Comparison of ENCODE assay signal across 11 mouse cellular contexts in the genomic region with DNA sequence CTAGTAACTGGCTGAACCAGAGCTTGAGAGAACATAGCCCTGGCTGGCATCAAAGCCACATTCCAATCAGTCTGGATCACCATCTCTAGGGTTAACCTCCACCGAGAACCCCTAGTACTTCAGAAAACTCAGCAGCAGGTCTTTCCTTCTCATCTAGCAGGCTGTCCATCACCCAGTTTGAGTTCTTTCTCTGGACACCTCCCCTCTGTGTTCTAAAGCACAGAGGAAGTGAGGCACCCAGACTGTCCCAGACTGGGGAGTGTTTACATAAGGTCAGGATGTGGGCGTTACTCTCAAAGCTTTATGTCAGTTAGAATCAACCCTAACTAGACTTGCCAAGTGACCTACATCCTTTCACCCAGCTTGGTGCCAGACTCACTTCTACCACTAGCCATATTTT. TPM values are rescaled to one million over a fixed set of nuclear protein-coding genes. Genes with fewer than 3 reads are reported as not detected.
DNase-seq lines count a peak whose midpoint lies in the region; ATAC-seq and TF ChIP-seq lines count a peak whose summit lies in the region.
"Had no signal": no experiment of that assay in that cellular context is flagged by ENCODE, and none has a peak within 500 bp of the region (broad histone marks: within the 10 kb centered on the region; RNA-seq: fewer than 3 reads in every experiment).

No protein-coding gene starts in this region.

- H3K4me1 ChIP-seq in kidney, postnatal 0 days (replicated peaks; ENCODE audit: insufficient read depth, low read length) = 0 out of 2 replicates have a peak, but pooled peaks cover 4% of the 10 kb centered on the region
- 0 out of 2 replicates have a peak, but pooled peaks cover 4% of the 10 kb centered on the region for H3K4me1 ChIP-seq in kidney, embryonic 14.5 days (ENCODE audit: control insufficient read depth, insufficient read depth, low read length)

- H3K27ac ChIP-seq in kidney, postnatal 0 days = no peak overlapping the region
- H3K27ac ChIP-seq in kidney, embryonic 14.5 days (ENCODE audit: low read depth, low read length) = no peak overlapping the region

- no peaks in the 10 kb centered on the region for H3K27me3 ChIP-seq in kidney, postnatal 0 days (ENCODE audit: insufficient read depth, low read length)
- H3K27me3 ChIP-seq in kidney, embryonic 14.5 days (ENCODE audit: control insufficient read depth, insufficient read depth, low read length) = no peaks in the 10 kb centered on the region
- H3K27me3 ChIP-seq: megakaryocyte, embryonic 14.5 days had no signal

- ATAC-seq in kidney, postnatal 0 days (replicated peaks; ENCODE audit: low FRiP score, low read depth) = no peak; the same call in 1 of the 2 replicates
- no peak for ATAC-seq in kidney, embryonic 14.5 days (ENCODE audit: low FRiP score, low TSS enrichment)
- ATAC-seq in granulocyte monocyte progenitor cell, adult 5-6 weeks (replicated peaks; ENCODE audit: poor library complexity, severe bottlenecking) = peak; percentile 92
- ATAC-seq in megakaryocyte, adult 5-6 weeks (ENCODE audit: poor library complexity, severe bottlenecking) = peak; percentile 81

- no peak overlapping the region for H3K9ac ChIP-seq in kidney, postnatal 0 days (ENCODE audit: low read depth, low read length)
- H3K9ac ChIP-seq in kidney, embryonic 14.5 days (ENCODE audit: low read depth, low read length) = no peak overlapping the region

- TF ChIP-seq CTCF in kidney, postnatal 0 days (IDR thresholded peaks at IDR 0.05; ENCODE audit: low read depth) = no peak

- no peaks in the 10 kb centered on the region for H3K36me3 ChIP-seq in kidney, postnatal 0 days (ENCODE audit: insufficient read depth, low read length)
- H3K36me3 ChIP-seq in kidney, embryonic 14.5 days (ENCODE audit: control insufficient read depth, insufficient read depth, low read length) = no peaks in the 10 kb centered on the region

- H3K9me3 ChIP-seq in kidney, postnatal 0 days (replicated peaks; ENCODE audit: low read length) = no peaks in the 10 kb centered on the region
- H3K9me3 ChIP-seq in kidney, embryonic 14.5 days (ENCODE audit: control insufficient read depth, low read length) = no peaks in the 10 kb centered on the region
- H3K9me3 ChIP-seq: megakaryocyte, embryonic 14.5 days had no signal

- H3K4me3 ChIP-seq in kidney, postnatal 0 days (replicated peaks; ENCODE audit: low read depth, low read length) = no peak overlapping the region
- H3K4me3 ChIP-seq in kidney, embryonic 14.5 days (ENCODE audit: low read length) = no peak overlapping the region
- H3K4me3 ChIP-seq: erythroblast, embryonic 14.5 days; megakaryocyte, embryonic 14.5 days had no signal

- 23% methylated on average over 2 of the region's 2 CpGs for WGBS in kidney, postnatal 0 days
- 32% methylated on average over 2 of the region's 2 CpGs for WGBS in kidney, embryonic 14.5 days

- peak; percentile 16 for DNase-seq in kidney, postnatal 0 days (ENCODE audit: low spot score)
- DNase-seq in thymus, postnatal 36 days = peak; percentile 56 to 61
- no peak for DNase-seq in testis, postnatal 14 days (ENCODE audit: low spot score)
- no peak for DNase-seq in left cerebral cortex, adult 11 months (ENCODE audit: low spot score)
- DNase-seq in urinary bladder, postnatal 4 days (ENCODE audit: low spot score in 2 of 2) = no peak
- DNase-seq: heart, postnatal 10 days had no signal

- H3K4me2 ChIP-seq in kidney, postnatal 0 days (ENCODE audit: low read length) = no peak overlapping the region
- no peak overlapping the region for H3K4me2 ChIP-seq in kidney, embryonic 14.5 days (replicated peaks; ENCODE audit: low read depth, low read length)

RNA-seq across cellular contexts. Expression of gene Rhoj, which starts 24.9 kb away (rescaled TPM):
- polyA plus RNA-seq in kidney, postnatal 0 days (2015; fragmentation: Nextera tagmentation; extraction: Ambion mirVana) = 51.5 and 53.9 TPM in 2 replicates
- 45.7 and 51.0 TPM in 2 replicates for polyA plus RNA-seq in kidney, embryonic 14.5 days (2014; fragmentation: Nextera tagmentation; extraction: Ambion mirVana)
- total RNA-seq in granulocyte monocyte progenitor cell, adult 5-6 weeks (2014; fragmentation: Nextera tagmentation) = 0.11 and 1.2 TPM in 2 replicates
- 2.8 and 4.2 TPM in 2 replicates for total RNA-seq in granulocyte monocyte progenitor cell, adult 5-6 weeks (2017)
- total RNA-seq in megakaryocyte, adult 5-6 weeks (2015) = not detected in 2 replicates
- total RNA-seq in megakaryocyte, adult 5-6 weeks (2017) = 0.18 TPM in 1 of 2 replicates, not detected in the other

Comparison
In these comparisons a context has a peak if more than half of its experiments do, and no peak if none do; other contexts are left out.
1. ATAC-seq: peak in granulocyte monocyte progenitor cell, adult 5-6 weeks (single experiment) and megakaryocyte, adult 5-6 weeks (single experiment); none in kidney, postnatal 0 days (single experiment) and kidney, embryonic 14.5 days (single experiment).
2. DNase-seq: peak in kidney, postnatal 0 days (single experiment) and thymus, postnatal 36 days (2 of 2); none in testis, postnatal 14 days (single experiment), left cerebral cortex, adult 11 months (single experiment) and urinary bladder, postnatal 4 days (0 of 2).